Mouse (Mus musculus): Measurements from ENCODE around the gene Lefty1. TPM values are rescaled to one million over a fixed set of nuclear protein-coding genes. Genes with fewer than 3 reads are reported as not detected.
"Not testable (repeated sequence)": the region's sequence is repeated elsewhere in the genome, so short reads cannot be mapped to it uniquely, and the experiment has no call there.

Gene Lefty1
- polyA plus RNA-seq, 2 experiments from 2014 or later, result not detected

- ATAC-seq, result peak; percentile 56
Measured at GRCm38 (mm10) chr1:180922273-180923048, 12.4 kb upstream of the Lefty1 start.

GRCm38 (mm10) chr1:180924737-180925136, 10.1 kb upstream of the Lefty1 start:
- no peak for ATAC-seq

GRCm38 (mm10) chr1:180926286-180926685, 8.5 kb upstream of the Lefty1 start:
- peak; percentile 72 for ATAC-seq

- no peak for ATAC-seq
Measured at GRCm38 (mm10) chr1:180929599-180929998, 5.2 kb upstream of the Lefty1 start.

- ATAC-seq, result no peak
Measured at GRCm38 (mm10) chr1:180931106-180931505, 3.7 kb upstream of the Lefty1 start.

GRCm38 (mm10) chr1:180933659-180934058, 1.2 kb upstream of the Lefty1 start:
- ATAC-seq, result no peak

GRCm38 (mm10) chr1:180936610-180937398, 2.0 kb downstream of the Lefty1 start:
- peak; percentile 70 for ATAC-seq

GRCm38 (mm10) chr1:180937631-180938030, 2.8 kb downstream of the Lefty1 start:
- not testable (repeated sequence) for ATAC-seq

GRCm38 (mm10) chr1:180938781-180939180, 4.0 kb downstream of the Lefty1 start:
- not testable (repeated sequence) for ATAC-seq

GRCm38 (mm10) chr1:180940776-180941460, 6.1 kb downstream of the Lefty1 start:
- ATAC-seq, result no peak

- ATAC-seq, result no peak
Measured at GRCm38 (mm10) chr1:180941726-180942125, 6.9 kb downstream of the Lefty1 start.

GRCm38 (mm10) chr1:180942166-180943031, 7.6 kb downstream of the Lefty1 start, which contains the start of gene Tmem63a:
TSS of gene Tmem63a (plus strand) at chr1:180942344.
- peak; percentile 69 for ATAC-seq

- ATAC-seq, result no peak
Measured at GRCm38 (mm10) chr1:180943032-180943644, 8.3 kb downstream of the Lefty1 start.

- no peak for ATAC-seq
Measured at GRCm38 (mm10) chr1:180943896-180944295, 9.1 kb downstream of the Lefty1 start.

GRCm38 (mm10) chr1:180944553-180944952, 9.7 kb downstream of the Lefty1 start:
- no peak for ATAC-seq

GRCm38 (mm10) chr1:180945001-180945980, 10.5 kb downstream of the Lefty1 start:
- ATAC-seq, result peak; percentile 42

- ATAC-seq, result no peak
Measured at GRCm38 (mm10) chr1:180946448-180946847, 11.6 kb downstream of the Lefty1 start.

- ATAC-seq, result no peak
Measured at GRCm38 (mm10) chr1:180952085-180952746, 17.4 kb downstream of the Lefty1 start.

GRCm38 (mm10) chr1:180952808-180953207, 18.0 kb downstream of the Lefty1 start:
- ATAC-seq, result no peak

- ATAC-seq, result peak; percentile 71
Measured at GRCm38 (mm10) chr1:180956401-180956800, 21.6 kb downstream of the Lefty1 start.
